32 mouse cellular contexts compared by ENCODE assay signal in genomic region chr3:32372470-32372869, GRCm38 (mm10).
"Had no signal": no experiment of that assay in that cellular context is flagged by ENCODE, and none has a peak within 500 bp of the region (broad histone marks: within the 10 kb centered on the region; RNA-seq: fewer than 3 reads in every experiment).

No protein-coding gene starts in this region.

- H3K27me3 ChIP-seq: limb, embryonic 12.5 days; limb, embryonic 13.5 days; limb, embryonic 15.5 days; liver, embryonic 15.5 days; lung, embryonic 15.5 days; megakaryocyte, embryonic 14.5 days; midbrain, embryonic 12.5 days; midbrain, embryonic 13.5 days; midbrain, embryonic 15.5 days had no signal

- DNase-seq: left cerebral cortex, postnatal 4 days; liver; liver, embryonic 13.5 days; liver, postnatal 0 days; lung, adult 18-20 months; lung, adult 2 months; lung, embryonic 14.5 days; lung, postnatal 10 days; lung, postnatal 14 days; lung, postnatal 36 days; lung, postnatal 4 days; midbrain, embryonic 14.5 days had no signal

- H3K4me2 ChIP-seq: limb, embryonic 12.5 days; limb, embryonic 13.5 days; limb, embryonic 15.5 days; liver, embryonic 11.5 days; liver, embryonic 12.5 days; liver, embryonic 13.5 days; liver, embryonic 15.5 days; lung, embryonic 14.5 days; lung, embryonic 15.5 days; midbrain, embryonic 11.5 days; midbrain, embryonic 12.5 days; midbrain, embryonic 13.5 days; midbrain, embryonic 15.5 days had no signal

- ATAC-seq: liver, embryonic 12.5 days; liver, postnatal 0 days; lung, postnatal 0 days; midbrain, embryonic 13.5 days; midbrain, embryonic 15.5 days; midbrain, embryonic 16.5 days had no signal

- H3K27ac ChIP-seq: left cerebral cortex, adult 2 months; limb, embryonic 10.5 days; limb, embryonic 12.5 days; limb, embryonic 13.5 days; limb, embryonic 15.5 days; liver, embryonic 12.5 days; liver, embryonic 13.5 days; liver, embryonic 14.5 days; liver, embryonic 15.5 days; lung, embryonic 15.5 days; macrophage; midbrain, embryonic 10.5 days; midbrain, embryonic 12.5 days; midbrain, embryonic 13.5 days; midbrain, embryonic 15.5 days had no signal

- H3K9ac ChIP-seq: limb, embryonic 12.5 days; limb, embryonic 13.5 days; limb, embryonic 15.5 days; liver, embryonic 12.5 days; liver, embryonic 13.5 days; liver, embryonic 14.5 days; liver, embryonic 15.5 days; liver, postnatal 0 days; lung, embryonic 14.5 days; lung, embryonic 15.5 days; midbrain, embryonic 12.5 days; midbrain, embryonic 13.5 days; midbrain, embryonic 15.5 days had no signal

- H3K9me3 ChIP-seq: limb, embryonic 10.5 days; limb, embryonic 12.5 days; limb, embryonic 13.5 days; limb, embryonic 15.5 days; liver, embryonic 12.5 days; liver, embryonic 13.5 days; liver, embryonic 15.5 days; lung, embryonic 15.5 days; midbrain, embryonic 10.5 days; midbrain, embryonic 12.5 days; midbrain, embryonic 13.5 days; midbrain, embryonic 15.5 days had no signal

- H3K4me1 ChIP-seq: limb, embryonic 12.5 days; limb, embryonic 15.5 days; liver, embryonic 12.5 days; liver, embryonic 13.5 days; liver, embryonic 15.5 days; lung, embryonic 15.5 days; midbrain, embryonic 10.5 days; midbrain, embryonic 12.5 days; midbrain, embryonic 13.5 days; midbrain, embryonic 15.5 days had no signal

- H3K36me3 ChIP-seq: limb, embryonic 10.5 days; limb, embryonic 12.5 days; limb, embryonic 13.5 days; limb, embryonic 15.5 days; liver, embryonic 12.5 days; liver, embryonic 13.5 days; liver, embryonic 15.5 days; lung, embryonic 15.5 days; midbrain, embryonic 10.5 days; midbrain, embryonic 12.5 days; midbrain, embryonic 13.5 days; midbrain, embryonic 15.5 days had no signal

- H3K4me3 ChIP-seq: left cerebral cortex, adult 2 months; limb, embryonic 10.5 days; limb, embryonic 12.5 days; limb, embryonic 13.5 days; limb, embryonic 15.5 days; liver, embryonic 12.5 days; liver, embryonic 13.5 days; liver, embryonic 15.5 days; lung, embryonic 15.5 days; megakaryocyte, embryonic 14.5 days; midbrain, embryonic 10.5 days; midbrain, embryonic 12.5 days; midbrain, embryonic 13.5 days; midbrain, embryonic 15.5 days; myocyte had no signal
